Mouse (Mus musculus): ENCODE data around the gene Fam111a. TPM values are rescaled to one million over a fixed set of nuclear protein-coding genes. Genes with fewer than 3 reads are reported as not detected.

Fam111a gene
- polyA plus RNA-seq, 2 experiments = 17.9 to 30.3 TPM

DNA sequence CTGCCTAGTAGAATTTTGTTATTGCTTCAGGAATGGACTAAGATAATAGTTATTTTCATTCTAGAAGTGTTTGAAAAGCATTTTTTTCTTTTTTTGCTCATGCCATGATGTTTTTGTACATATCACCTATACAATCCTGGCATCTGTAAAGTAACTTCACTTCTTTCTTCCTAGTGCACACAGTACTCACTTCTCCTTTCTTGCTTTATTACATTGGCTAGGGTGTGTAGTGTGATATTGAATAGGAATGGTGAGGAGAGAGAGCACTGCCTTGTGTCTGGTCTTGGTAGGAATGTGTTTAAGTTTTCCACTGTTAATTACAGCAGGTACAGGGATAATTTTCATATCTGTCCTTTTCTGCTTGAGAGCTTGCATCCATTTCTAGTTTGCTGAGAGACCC lies 30.9 kb upstream of the Fam111a start:
- no peaks in the 10 kb centered on the region for H3K27me3 ChIP-seq (ENCODE audit: control insufficient read depth, insufficient read depth, low read length)
- H3K9ac ChIP-seq (replicated peaks) = no peak overlapping the region
- no peak overlapping the region for H3K4me3 ChIP-seq (ENCODE audit: insufficient read depth in 1 of 2, low read depth in 2 of 2, low read length in 2 of 2)
- ATAC-seq (ENCODE audit: insufficient read depth) (no peak), DNase-seq (ENCODE audit: low read depth in 3 of 3, low spot score in 3 of 3) (no peak)
- no peak overlapping the region for H3K4me2 ChIP-seq (ENCODE audit: low read depth)
- H3K4me1 ChIP-seq (replicated peaks; ENCODE audit: control insufficient read depth in 2 of 2, insufficient read depth in 2 of 2, low read length in 1 of 2) = 0 out of 4 replicates have a peak, but pooled peaks cover 0 to 2% of the 10 kb centered on the region in 2 experiments
- no peaks in the 10 kb centered on the region for H3K9me3 ChIP-seq (ENCODE audit: control insufficient read depth, low read length)
- no peaks in the 10 kb centered on the region for H3K36me3 ChIP-seq (replicated peaks; ENCODE audit: control insufficient read depth, insufficient read depth, low read depth)
- TF ChIP-seq CTCF (IDR thresholded peaks at IDR 0.05; ENCODE audit: low read depth) (no peak), EP300 (IDR thresholded peaks at IDR 0.05; ENCODE audit: low read depth) (no peak)
- H3K27ac ChIP-seq = no peak overlapping the region

DNA sequence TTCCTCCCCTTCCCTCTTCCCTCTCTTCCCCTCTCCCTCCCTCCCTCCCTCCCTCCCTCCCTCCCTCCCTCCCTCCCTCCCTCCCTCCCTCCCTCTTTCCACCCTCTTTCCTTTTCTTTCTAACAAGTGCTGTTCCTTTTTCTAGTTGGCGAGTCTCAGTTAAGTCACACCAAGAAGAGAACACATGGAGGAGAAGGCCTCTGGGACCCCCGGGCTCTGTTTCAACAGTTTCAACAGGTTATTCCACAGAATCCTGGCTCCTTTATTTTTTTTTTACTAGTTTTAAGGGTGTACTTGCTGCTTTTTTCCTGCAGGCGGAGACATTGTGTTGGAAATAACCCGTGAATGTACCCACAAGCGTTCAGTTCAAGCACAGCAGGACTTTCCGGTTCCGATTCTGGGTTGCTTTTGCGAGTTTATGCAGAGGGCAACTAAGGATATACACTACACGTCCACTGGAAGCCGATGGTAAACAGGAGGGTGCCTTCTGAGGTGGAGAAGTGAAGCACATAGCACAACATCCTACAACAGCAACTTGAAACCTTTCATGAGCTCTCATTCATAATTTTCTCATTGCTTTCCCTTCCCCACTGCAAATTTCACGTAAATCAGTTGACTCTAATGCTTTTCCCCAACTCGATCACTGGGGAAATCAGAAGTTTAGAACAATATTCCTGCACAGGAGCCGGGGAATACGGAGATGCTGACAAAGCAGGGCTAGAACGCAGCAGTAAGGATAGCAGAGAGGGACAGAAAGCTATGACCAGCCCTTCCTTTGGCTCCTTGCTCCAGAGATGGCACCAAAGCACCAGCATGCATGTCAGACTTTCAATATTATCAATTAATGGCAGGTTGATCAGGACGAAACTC lies 27.6 kb upstream of the Fam111a start:
- 3% methylated on average over 16 of the region's 16 CpGs for WGBS (ENCODE audit: insufficient replicate concordance)
- no peaks in the 10 kb centered on the region for H3K36me3 ChIP-seq (replicated peaks; ENCODE audit: control insufficient read depth, insufficient read depth, low read depth)
- 0 out of 4 replicates have a peak, but pooled peaks cover 0 to 2% of the 10 kb centered on the region in 2 experiments for H3K4me1 ChIP-seq (replicated peaks; ENCODE audit: control insufficient read depth in 2 of 2, insufficient read depth in 2 of 2, low read length in 1 of 2)
- H3K9me3 ChIP-seq (ENCODE audit: control insufficient read depth, low read length) = no peaks in the 10 kb centered on the region
- 0 out of 2 replicates have a peak overlapping the region, but pooled peaks have one; percentile 23 for H3K9ac ChIP-seq (replicated peaks)
- peak overlapping the region; percentile 64 for H3K4me2 ChIP-seq (ENCODE audit: low read depth)
- no peak overlapping the region for H3K27ac ChIP-seq
- no peaks in the 10 kb centered on the region for H3K27me3 ChIP-seq (ENCODE audit: control insufficient read depth, insufficient read depth, low read length)
- TF ChIP-seq CTCF (IDR thresholded peaks at IDR 0.05; ENCODE audit: low read depth) = peak; percentile 59
- no peak for TF ChIP-seq EP300 (IDR thresholded peaks at IDR 0.05; ENCODE audit: low read depth)
- ATAC-seq (ENCODE audit: insufficient read depth) (no peak), DNase-seq (ENCODE audit: low read depth in 3 of 3, low spot score in 3 of 3) (peak; percentile 9 to 26 (median 22))
- peak overlapping the region; percentile 43 to 79 for H3K4me3 ChIP-seq (ENCODE audit: insufficient read depth in 1 of 2, low read depth in 2 of 2, low read length in 2 of 2)

DNA sequence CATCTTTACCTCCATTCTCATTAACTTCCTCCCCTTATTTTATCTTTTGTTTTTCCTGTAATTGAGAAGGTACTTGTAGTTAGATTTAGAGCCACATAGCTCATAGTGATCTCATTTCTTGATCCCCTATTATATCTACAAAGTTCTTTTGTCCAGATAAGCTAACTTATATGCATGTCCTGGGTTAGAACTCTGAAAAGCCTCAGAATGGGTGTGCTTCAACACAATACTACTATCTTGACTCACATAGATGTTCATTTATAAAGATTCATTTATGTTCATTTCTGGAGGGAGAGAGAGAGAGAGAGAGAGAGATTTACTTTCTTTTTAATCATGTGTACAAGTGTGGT lies 27.0 kb upstream of the Fam111a start:
- Histone ChIP-seq H3K36me3 (replicated peaks; ENCODE audit: control insufficient read depth, insufficient read depth, low read depth) (no peaks in the 10 kb centered on the region), H3K27me3 (ENCODE audit: control insufficient read depth, insufficient read depth, low read length) (no peaks in the 10 kb centered on the region), H3K4me3 (ENCODE audit: insufficient read depth in 1 of 2, low read depth in 2 of 2, low read length in 2 of 2) (no peak overlapping the region), H3K27ac (no peak overlapping the region), H3K4me1 (replicated peaks; ENCODE audit: control insufficient read depth in 2 of 2, insufficient read depth in 2 of 2, low read length in 1 of 2) (0 out of 4 replicates have a peak, but pooled peaks cover 0 to 2% of the 10 kb centered on the region in 2 experiments), H3K4me2 (ENCODE audit: low read depth) (peak overlapping the region; percentile 64), H3K9ac (replicated peaks) (no peak overlapping the region), H3K9me3 (ENCODE audit: control insufficient read depth, low read length) (no peaks in the 10 kb centered on the region)
- TF ChIP-seq EP300 (IDR thresholded peaks at IDR 0.05; ENCODE audit: low read depth) = no peak
- no peak for TF ChIP-seq CTCF (IDR thresholded peaks at IDR 0.05; ENCODE audit: low read depth)
- DNase-seq (ENCODE audit: low read depth in 3 of 3, low spot score in 3 of 3) = no peak
- no peak for ATAC-seq (ENCODE audit: insufficient read depth)

DNA sequence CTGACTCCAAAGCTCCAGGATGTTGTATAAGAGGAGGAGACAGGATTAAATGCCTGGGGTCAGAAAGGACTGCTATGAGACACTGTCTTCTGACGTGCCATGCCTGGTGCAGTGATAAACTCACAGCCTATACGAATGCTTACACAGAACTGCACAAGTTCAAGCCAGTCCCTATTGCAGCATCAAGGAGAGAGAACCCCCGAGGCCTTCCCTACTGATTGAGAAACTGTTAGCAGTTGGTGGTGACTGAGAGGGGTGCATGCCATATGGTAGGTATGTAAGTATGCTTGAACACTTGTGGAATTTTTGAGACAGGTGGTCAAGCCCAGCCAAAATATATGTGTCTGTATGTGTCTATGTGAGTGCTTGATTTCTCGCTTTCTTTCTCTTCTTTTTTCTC lies 22.2 kb upstream of the Fam111a start:
- no peak overlapping the region for H3K27ac ChIP-seq
- no peak for TF ChIP-seq CTCF (IDR thresholded peaks at IDR 0.05; ENCODE audit: low read depth)
- TF ChIP-seq EP300 (IDR thresholded peaks at IDR 0.05; ENCODE audit: low read depth) = no peak

DNA sequence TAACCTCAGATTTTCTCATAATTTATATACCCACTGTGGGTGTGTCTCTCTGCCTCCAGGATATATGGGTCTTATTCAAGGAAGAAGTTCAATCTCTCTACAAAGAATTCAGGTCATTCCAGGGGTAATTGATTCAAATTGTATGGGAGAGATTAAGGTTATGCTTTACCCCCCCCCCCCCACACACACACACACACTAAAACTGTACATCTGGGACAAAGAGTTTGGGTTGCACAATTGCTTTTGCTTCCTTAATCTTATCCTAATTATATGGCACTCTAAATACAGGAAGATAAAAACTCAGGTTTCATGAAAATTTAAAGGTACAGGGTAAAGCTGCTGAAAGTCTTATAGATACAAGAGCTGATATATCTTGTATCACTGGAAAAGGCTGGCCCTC lies 8.4 kb upstream of the Fam111a start:
- Histone ChIP-seq H3K27ac (no peak overlapping the region), H3K4me1 (replicated peaks; ENCODE audit: control insufficient read depth in 2 of 2, insufficient read depth in 2 of 2, low read length in 1 of 2) (no peaks in the 10 kb centered on the region), H3K27me3 (ENCODE audit: control insufficient read depth, insufficient read depth, low read length) (no peaks in the 10 kb centered on the region), H3K4me3 (ENCODE audit: insufficient read depth in 1 of 2, low read depth in 2 of 2, low read length in 2 of 2) (no peak overlapping the region), H3K9me3 (ENCODE audit: control insufficient read depth, low read length) (no peaks in the 10 kb centered on the region), H3K4me2 (ENCODE audit: low read depth) (no peak overlapping the region), H3K36me3 (replicated peaks; ENCODE audit: control insufficient read depth, insufficient read depth, low read depth) (no peaks in the 10 kb centered on the region), H3K9ac (replicated peaks) (no peak overlapping the region)
- no peak for TF ChIP-seq CTCF (IDR thresholded peaks at IDR 0.05; ENCODE audit: low read depth)
- no peak for TF ChIP-seq EP300 (IDR thresholded peaks at IDR 0.05; ENCODE audit: low read depth)
- ATAC-seq (ENCODE audit: insufficient read depth) (no peak), DNase-seq (ENCODE audit: low read depth in 3 of 3, low spot score in 3 of 3) (no peak)

More for the DNA sequence above, 22.2 kb upstream of the Fam111a start:
- Histone ChIP-seq H3K4me3 (ENCODE audit: insufficient read depth in 1 of 2, low read depth in 2 of 2, low read length in 2 of 2) (no peak overlapping the region), H3K9ac (replicated peaks) (no peak overlapping the region), H3K9me3 (ENCODE audit: control insufficient read depth, low read length) (no peaks in the 10 kb centered on the region), H3K4me2 (ENCODE audit: low read depth) (no peak overlapping the region), H3K4me1 (replicated peaks; ENCODE audit: control insufficient read depth in 2 of 2, insufficient read depth in 2 of 2, low read length in 1 of 2) (no peaks in the 10 kb centered on the region), H3K36me3 (replicated peaks; ENCODE audit: control insufficient read depth, insufficient read depth, low read depth) (no peaks in the 10 kb centered on the region), H3K27me3 (ENCODE audit: control insufficient read depth, insufficient read depth, low read length) (no peaks in the 10 kb centered on the region)
- no peak for ATAC-seq (ENCODE audit: insufficient read depth)
- WGBS (ENCODE audit: insufficient replicate concordance) = 40% methylated on average over 4 of the region's 4 CpGs
- no peak for DNase-seq (ENCODE audit: low read depth in 3 of 3, low spot score in 3 of 3)
